Mouse (Mus musculus) left cerebral cortex, adult 2 months (tissue): ENCODE data around the gene Zfp286. TPM values are rescaled to one million over a fixed set of nuclear protein-coding genes. Genes with fewer than 3 reads are reported as not detected.
"Not testable (repeated sequence)": the region's sequence is repeated elsewhere in the genome, so short reads cannot be mapped to it uniquely, and the experiment has no call there.

Source experiments
- DNase-seq, 2 experiments: peaks; one replicate each; pipeline ENCODE4 v3.0.0; 2021 to 2022; ENCODE audit warnings: low spot score in 2 of 2, mixed read lengths in 1 of 2; ENCODE audit errors: extremely low spot score in 1 of 2
- H3K27ac ChIP-seq: fragments of 200-600 bp; 2 replicates; pipeline ENCODE4 v1.8.1; 2022
- H3K4me3 ChIP-seq: fragments of 200-600 bp; 2 replicates; pipeline ENCODE4 v1.8.1; 2022
- CTCF ChIP-seq: fragments of 200-600 bp; IDR thresholded peaks from 2 replicates; pipeline ENCODE4 v1.8.1; 2022; ENCODE audit warnings: antibody characterized with exemption, mild to moderate bottlenecking, moderate library complexity
- intact Hi-C: fragments of 180-260 bp; cut with DNase I; formaldehyde crosslinking; loops from one replicate; pipeline ENCODE4 v1.15.1; 2025
- total RNA-seq, 2 experiments: library from RNA; stranded (reverse); gene quantifications; 2 replicates each; pipeline ENCODE4 v1.2.3; 2021

Gene Zfp286
- total RNA-seq, 2 experiments from 2014 or later: 26.8 to 29.0 TPM

DNA sequence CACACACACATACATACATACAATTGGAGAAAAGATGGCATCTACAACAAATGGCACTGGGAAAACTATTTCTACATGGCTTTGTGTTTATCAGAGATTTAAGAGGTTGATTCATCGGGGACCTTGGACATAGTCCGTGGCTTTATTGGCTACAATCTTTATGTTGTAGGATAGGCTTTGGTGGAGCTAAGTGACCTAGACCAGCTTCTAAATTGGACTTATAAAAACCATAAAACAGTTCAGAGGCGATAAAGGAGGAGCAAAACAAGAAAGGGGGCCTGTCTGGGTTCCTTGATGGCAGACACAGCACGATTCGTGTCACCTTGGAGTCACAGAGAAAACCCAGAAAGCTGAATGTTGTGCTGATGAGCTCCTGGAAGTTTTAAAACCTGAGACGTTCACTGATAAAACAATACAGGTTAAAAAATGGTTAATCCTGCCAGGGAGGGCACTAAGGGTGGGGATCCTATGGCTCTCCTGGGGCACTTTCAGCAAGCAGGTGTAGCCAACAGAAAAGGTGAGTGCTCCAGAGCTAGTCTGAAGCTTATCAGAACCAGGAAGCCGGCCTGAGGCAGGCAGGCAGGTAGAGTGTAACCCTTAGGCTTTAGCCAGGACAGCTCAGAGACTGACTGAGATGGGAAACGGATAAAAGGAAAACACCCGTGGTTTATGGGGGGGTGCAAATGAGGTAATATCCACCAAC is 28.4 kb downstream of the Zfp286 start:
- TF ChIP-seq CTCF: no peak
- DNase-seq: no peak
- no peak overlapping the region for H3K4me3 ChIP-seq
- no peak overlapping the region for H3K27ac ChIP-seq
- intact Hi-C loops: no loop called here

- intact Hi-C loops: loop anchor here (5.0 kb wide), 2 partner anchors 379 to 414 kb away; no protein-coding TSS in a partner anchor
- Histone ChIP-seq H3K27ac (no peak overlapping the region), H3K4me3 (no peak overlapping the region)
- no peak for DNase-seq
- TF ChIP-seq CTCF: no peak
Observed at GRCm38 (mm10) chr11:62758491-62758890, 30.8 kb downstream of the Zfp286 start.

DNA sequence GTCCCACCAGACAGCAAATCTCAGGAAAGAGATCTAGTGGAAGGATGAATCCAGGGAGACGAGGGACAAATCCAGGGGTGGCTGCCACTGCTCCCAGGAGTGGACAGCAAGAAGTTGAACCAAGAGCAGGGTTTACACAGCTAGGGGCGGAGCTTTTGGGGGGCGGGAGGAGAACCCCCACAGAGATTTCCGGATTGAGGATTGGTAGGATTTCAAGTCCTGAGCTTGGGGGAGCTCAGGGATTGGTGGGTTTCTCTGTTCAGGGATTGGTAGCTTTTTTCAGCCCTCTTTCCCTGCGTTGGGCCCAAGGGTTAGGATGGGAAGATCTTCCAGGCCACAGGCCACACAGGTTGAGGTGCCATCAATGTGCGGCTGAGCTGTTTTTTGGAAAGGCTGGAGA is 31.4 kb downstream of the Zfp286 start:
- Histone ChIP-seq H3K27ac (no peak overlapping the region), H3K4me3 (no peak overlapping the region)
- no peak for DNase-seq
- intact Hi-C loops: loop anchor here (5.0 kb wide), 2 partner anchors 379 to 414 kb away; no protein-coding TSS in a partner anchor
- TF ChIP-seq CTCF: no peak

DNA sequence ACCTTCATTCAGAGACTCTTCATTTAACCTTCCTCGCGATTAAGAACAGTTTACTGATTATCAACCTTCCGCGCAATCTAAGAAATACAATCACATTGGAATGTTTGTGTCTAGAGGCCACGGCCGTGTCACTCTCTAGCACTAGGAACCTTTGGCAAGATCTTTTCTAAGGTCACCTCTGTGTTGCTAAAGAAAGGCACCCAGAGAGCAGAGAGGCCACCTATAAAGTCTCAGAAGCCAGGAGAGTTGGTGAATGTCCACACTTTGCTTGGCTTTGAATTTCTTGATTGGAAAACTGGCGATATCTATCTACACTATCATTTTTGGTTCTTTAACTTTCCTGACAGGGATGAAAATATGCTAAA is 32.1 kb downstream of the Zfp286 start:
- DNase-seq: no peak
- no peak for TF ChIP-seq CTCF
- H3K27ac ChIP-seq: no peak overlapping the region; the same call in 1 of the 2 replicates
- H3K4me3 ChIP-seq: peak overlapping the region; percentile 40
- intact Hi-C loops: loop anchor here (5.0 kb wide), 2 partner anchors 380 to 415 kb away; no protein-coding TSS in a partner anchor

- Histone ChIP-seq H3K27ac (no peak overlapping the region; the same call in 1 of the 2 replicates), H3K4me3 (peak overlapping the region; percentile 40)
- intact Hi-C loops: loop anchor here (1.0 to 5.0 kb wide), 3 partner anchors 95 to 416 kb away; no protein-coding TSS in a partner anchor
- DNase-seq: peak; percentile 86 to 89
- no peak; the same call in none of the 2 replicates for TF ChIP-seq CTCF
Observed at GRCm38 (mm10) chr11:62756456-62757142, 32.7 kb downstream of the Zfp286 start.

GRCm38 (mm10) chr11:62752780-62753179 is 36.5 kb downstream of the Zfp286 start, which contains the start of gene Gm10428:
Gene Gm10428, plus strand, starts transcription at chr11:62753100.
- intact Hi-C loops: no loop called here
- no peak for TF ChIP-seq CTCF
- no peak within 1 kb of the TSS for H3K27ac ChIP-seq
- DNase-seq: no peak
- no peak within 1 kb of the TSS for H3K4me3 ChIP-seq

GRCm38 (mm10) chr11:62752191-62752590 is 37.1 kb downstream of the Zfp286 start:
- DNase-seq: no peak
- no peak overlapping the region for H3K4me3 ChIP-seq
- intact Hi-C loops: no loop called here
- H3K27ac ChIP-seq: no peak overlapping the region
- TF ChIP-seq CTCF: no peak

GRCm38 (mm10) chr11:62749445-62749844 is 39.8 kb downstream of the Zfp286 start:
- H3K27ac ChIP-seq, H3K4me3 ChIP-seq, DNase-seq: not testable (repeated sequence)
- intact Hi-C loops: loop anchor here (10.0 kb wide), 1 partner anchor 645 kb away; no protein-coding TSS in a partner anchor

- no peak for DNase-seq
- no peak overlapping the region for H3K4me3 ChIP-seq
- intact Hi-C loops: loop anchor here (10.0 kb wide), 1 partner anchor 647 kb away; no protein-coding TSS in a partner anchor
- no peak overlapping the region for H3K27ac ChIP-seq
- no peak for TF ChIP-seq CTCF
Observed at GRCm38 (mm10) chr11:62748062-62748461, 41.2 kb downstream of the Zfp286 start.

GRCm38 (mm10) chr11:62747227-62747626 is 42.0 kb downstream of the Zfp286 start:
- no peak for TF ChIP-seq CTCF
- H3K4me3 ChIP-seq: no peak overlapping the region
- H3K27ac ChIP-seq: no peak overlapping the region
- DNase-seq: no peak
- intact Hi-C loops: loop anchor here (10.0 kb wide), 1 partner anchor 648 kb away; no protein-coding TSS in a partner anchor

- DNase-seq: peak; percentile 73 to 80
- intact Hi-C loops: loop anchor here (10.0 kb wide), 1 partner anchor 649 kb away; no protein-coding TSS in a partner anchor
- H3K27ac ChIP-seq: peak overlapping the region; percentile 4; the same call in 1 of the 2 replicates
- TF ChIP-seq CTCF: peak; percentile 49
- peak overlapping the region; percentile 57 for H3K4me3 ChIP-seq
Observed at GRCm38 (mm10) chr11:62746001-62746533, 43.2 kb downstream of the Zfp286 start.

DNA sequence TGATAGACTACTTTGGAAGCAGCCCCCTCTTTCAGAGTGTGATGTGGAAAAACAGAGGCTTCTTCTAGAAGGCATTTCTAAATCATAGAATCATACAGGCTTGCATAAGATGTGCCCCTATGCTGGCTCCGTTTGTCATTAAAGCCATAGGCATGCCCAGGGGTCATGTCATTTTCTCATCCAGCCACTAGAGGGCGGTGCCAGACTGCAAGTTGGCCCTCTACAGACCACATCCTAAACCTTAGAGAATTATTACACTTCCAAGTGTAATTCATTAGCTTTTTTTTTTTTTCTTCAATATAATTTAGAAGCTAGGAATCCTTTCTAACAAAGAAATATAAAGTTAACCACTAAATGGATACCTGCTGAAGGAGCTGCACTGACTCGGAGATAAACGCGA is 45.2 kb downstream of the Zfp286 start:
- Histone ChIP-seq H3K4me3 (no peak overlapping the region), H3K27ac (no peak overlapping the region)
- intact Hi-C loops: loop anchor here (5.0 to 10.0 kb wide), 3 partner anchors 393 to 651 kb away; no protein-coding TSS in a partner anchor
- DNase-seq: peak; percentile 62 to 74
- TF ChIP-seq CTCF: peak; percentile 93
